Mouse (Mus musculus) v-Abl transformed pro-B cells (cell line): ENCODE measurements around the gene Krr1.
"Not testable (repeated sequence)": the region's sequence is repeated elsewhere in the genome, so short reads cannot be mapped to it uniquely, and the experiment has no call there.

Experiments
- in situ Hi-C, 2 experiments: fragments of 400-800 bp; cut with MboI; formaldehyde crosslinking; loops; one replicate each; pipeline ENCODE4 v1.15.1; 2025; ENCODE audit not compliant: unreplicated experiment in 2 of 2

Krr1 gene

DNA sequence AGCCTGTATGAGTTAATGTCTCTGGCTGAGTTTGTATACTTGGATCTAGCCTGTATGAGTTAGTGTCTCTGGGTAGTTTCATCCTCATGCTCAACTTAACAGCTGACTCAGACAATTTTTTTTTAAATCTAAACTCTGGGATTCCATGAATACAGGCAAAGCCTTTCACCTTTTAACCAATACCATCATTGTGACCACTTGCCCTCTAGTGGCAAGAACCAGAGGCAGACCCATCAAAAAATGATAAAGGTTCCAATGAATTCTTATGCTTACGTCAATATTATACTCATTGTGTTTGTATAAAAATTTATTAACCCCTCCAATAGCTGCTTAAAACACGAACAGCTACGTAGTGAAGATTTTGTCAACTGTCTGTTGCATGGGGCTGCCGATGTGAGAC lies 6.1 kb upstream of the Krr1 start:
- in situ Hi-C loops: loop anchor here (10.0 to 25.0 kb wide), 6 partner anchors 654 to 1179 kb away; no protein-coding TSS in a partner anchor

DNA sequence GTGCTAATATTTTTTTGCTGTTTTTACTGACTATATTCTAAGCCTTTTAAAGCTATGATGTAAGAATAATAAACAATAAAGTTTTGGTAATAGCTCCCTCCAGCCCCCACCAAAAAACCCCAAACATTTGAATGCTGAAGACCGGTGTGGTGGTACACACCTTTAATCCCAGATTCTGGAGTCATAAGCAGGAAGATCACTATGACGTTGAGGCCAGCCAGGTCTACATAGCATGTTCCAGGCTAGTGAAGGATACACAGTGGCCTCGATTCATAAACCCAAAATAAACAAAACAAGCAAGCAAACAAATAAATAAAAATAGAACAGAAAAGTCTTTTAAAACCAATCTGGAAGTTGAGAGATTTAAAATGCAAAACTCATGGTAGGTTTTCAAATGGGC lies 535 bp upstream of the Krr1 start:
- in situ Hi-C loops: loop anchor here (25.0 kb wide), 3 partner anchors 660 to 1185 kb away; no protein-coding TSS in a partner anchor

DNA sequence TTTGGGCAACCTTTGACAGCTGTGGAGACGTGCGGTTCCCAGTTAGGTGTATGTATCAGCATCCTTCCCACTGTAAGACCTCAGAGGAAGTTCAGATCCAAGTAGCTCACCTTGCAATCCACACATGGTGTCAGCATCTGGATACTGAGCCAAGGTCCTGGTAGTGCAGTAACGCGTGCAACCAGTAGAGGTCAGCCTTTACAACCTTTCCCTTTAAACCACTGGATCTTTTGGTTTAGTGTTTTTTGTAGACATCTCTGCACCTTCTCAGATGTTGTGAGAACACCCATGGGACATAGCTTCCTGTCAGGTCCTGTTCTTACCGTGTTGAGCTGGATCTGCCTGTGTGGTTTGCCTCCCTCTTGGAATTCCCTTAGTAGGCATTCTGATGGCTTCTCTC lies 5.1 kb downstream of the Krr1 start:
- in situ Hi-C loops: loop anchor here (5.0 kb wide), 3 partner anchors 125 to 820 kb away; no protein-coding TSS in a partner anchor

DNA sequence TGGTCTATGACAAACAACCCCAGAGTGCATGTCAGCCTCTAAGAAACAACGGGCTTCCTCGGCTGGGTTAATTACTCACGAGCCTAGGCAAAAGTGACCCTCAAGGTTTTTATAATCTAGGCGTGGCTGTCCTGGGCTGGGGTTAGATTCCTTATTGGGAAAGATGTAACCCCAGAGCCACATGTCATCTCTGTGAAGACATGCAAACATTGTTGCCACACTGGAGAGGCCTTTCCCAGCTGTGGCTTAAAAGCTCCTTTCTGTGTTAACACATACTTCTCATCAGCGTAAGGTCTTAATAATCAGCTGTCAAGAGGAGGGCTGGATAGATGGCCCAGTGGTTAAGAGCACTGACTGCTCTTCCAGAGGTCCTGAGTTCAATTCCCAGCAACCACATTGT lies 10.6 kb downstream of the Krr1 start:
- in situ Hi-C loops: loop anchor here in 1 of 2 experiments (10.0 kb wide), 1 partner anchor 822 kb away; no protein-coding TSS in a partner anchor

DNA sequence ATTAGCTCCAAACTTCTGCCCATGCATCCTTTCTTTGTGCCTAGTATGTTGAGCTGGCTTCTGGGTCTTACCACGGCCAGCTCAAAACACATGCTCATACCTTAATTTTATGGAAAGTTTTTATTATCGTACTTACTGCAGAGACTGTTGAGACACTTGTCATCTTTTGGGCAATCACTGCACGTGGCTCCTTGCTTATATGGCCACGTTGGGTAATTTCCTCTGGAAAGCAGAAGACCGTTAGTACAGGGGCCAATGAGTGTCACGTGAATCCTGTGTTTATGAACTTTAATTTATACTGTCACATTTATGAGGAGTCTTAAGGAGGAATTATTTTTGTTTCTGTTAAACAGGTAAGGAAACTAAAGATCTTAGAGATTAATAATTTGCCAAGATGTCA lies 14.0 kb downstream of the Krr1 start:
- in situ Hi-C loops: loop anchor here in 1 of 2 experiments (10.0 kb wide), 1 partner anchor 818 kb away; no protein-coding TSS in a partner anchor

DNA sequence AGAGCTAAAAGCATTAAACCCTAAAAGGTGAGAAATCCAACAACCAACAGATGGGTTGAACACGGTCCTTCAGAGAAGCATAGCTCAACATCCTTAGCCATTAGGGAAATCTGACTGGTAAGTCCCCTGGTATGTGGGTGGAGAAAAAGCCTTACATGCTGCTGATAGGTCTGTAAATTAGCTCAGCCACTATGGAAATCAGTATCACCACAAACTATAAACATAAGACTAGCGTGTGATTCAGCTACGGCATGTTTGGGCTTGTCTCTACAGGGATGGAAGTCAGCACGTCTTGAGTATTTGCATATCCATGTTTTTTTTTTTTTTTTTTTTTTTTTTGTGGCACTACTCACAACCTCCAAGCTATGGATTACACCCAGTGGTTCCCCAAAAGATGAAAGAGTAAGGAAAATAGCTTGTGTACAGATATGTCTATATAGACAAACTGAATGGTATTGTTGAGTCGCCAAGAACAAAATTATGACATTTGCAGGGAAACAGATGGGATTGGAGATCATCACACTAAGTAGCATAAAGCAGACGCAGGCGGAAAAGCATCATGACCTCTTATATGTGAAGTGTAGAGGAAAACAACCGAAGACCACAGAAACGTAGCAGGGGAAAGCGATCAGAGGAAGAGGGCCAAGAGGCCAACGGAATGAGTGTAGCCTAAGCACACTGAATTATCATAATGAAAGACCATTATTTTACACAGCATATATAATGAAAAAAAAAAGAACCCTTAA lies 23.5 kb downstream of the Krr1 start:
- in situ Hi-C loops: no loop called here

DNA sequence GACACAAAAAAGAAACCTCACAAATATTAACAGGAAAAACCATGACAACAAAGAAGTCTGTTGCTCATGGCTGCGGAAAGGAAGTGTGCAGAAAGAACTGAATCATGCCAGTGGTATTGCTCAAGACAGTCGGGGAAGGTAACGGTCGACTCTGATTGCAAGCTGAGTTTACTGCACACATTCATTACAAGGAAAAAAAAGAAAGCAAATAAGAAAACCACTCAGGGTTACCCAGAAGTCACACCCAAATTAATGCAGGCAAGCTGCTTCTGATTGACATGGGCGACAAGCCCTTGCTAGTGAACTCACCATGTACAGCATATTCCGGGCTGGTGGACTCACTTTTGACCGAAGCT lies 24.1 kb downstream of the Krr1 start:
- in situ Hi-C loops: no loop called here

DNA sequence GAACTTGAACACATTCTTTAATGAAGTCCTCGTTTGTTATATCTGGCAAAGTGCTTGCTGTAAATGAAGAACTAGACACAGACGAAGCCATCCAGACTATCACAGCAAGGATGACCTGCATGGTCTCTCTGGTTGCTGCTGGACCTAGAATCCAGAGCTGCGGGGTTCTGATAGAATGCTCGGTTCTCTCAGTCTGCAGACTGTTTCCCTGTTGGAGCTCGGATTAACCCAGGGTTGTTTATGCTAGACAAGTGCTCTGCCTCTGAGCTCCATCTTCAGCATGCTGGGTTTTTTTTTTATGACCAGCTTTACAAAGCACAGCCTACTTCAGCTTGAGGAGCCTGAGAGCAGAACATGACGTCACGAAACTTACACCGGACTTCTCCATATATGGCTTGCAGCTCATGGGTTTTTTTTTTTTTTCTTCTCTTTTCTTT lies 24.5 kb downstream of the Krr1 start:
- in situ Hi-C loops: no loop called here

DNA sequence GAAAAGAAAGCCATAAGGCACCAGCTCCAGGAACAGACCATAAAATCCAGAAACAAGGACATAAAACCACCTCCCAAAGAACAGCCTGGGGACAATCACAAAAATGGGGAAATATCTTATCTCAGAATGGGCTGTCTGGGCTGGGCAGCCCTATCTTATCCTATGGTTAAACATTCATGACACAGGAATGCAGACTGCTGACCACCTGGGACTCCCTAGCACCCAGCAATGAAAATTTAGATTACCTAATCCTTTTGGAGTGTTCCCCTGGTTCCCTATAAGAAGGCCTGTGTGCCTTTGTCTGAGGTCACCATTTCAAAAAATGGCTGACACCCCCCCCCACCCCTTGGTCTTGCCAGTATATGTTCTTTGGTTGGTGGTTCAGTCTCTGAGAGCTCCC lies 25.2 kb downstream of the Krr1 start:
- in situ Hi-C loops: no loop called here

DNA sequence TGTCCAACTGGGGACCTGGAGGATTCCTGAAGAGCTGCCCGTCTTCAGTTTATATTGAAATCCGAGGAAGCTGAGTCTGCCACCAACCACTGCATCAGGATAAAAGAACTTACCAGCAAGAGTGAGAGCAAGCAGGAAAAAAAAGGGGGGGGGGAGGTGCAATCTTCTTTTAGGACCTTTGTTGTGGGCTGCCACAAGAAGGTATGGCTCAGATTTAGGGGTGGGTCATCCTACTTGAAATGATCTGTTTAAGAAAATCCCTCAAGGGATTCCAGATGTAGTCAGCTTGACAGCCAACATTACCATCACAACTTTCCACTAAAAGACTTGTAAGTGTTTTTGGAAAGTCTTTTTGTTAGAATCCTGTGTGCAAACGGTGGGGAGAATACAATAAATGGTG lies 27.3 kb downstream of the Krr1 start:
- in situ Hi-C loops: no loop called here

DNA sequence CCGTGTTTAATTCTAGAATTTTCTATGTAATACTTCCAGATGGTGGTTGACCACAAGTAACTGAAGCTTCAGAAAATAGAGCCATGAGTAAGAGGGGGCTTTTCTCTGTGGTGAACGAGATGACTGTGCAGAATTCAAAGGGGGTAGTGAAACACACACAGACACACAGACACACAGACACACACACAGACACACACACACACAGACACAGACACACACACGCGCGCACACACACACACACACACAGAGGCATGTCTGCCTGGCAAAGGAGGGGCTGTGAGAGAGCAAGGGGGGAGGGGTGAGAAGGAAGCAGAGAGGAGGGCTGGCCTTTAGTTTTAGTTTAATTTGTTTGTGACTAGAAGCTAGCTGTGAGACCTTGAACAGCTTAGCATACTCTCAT lies 28.1 kb downstream of the Krr1 start:
- in situ Hi-C loops: no loop called here

DNA sequence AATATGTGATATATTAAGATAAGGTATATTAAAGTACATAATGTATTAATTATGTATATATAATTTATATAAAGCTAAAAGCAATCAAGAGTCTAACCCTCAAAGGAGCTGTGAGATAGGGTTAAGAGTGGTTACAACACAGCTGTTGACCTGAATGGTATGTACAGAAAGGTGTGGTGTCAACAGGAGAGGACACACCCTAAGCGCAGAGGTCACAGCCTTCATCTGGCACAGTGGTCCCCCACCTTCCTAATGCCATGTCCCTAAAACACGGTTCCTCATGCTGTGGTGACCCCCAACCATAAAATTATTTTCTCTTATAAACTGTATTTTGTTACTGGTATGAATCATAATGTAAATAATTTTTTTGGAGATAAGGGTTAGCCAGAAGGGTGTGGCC lies 28.9 kb downstream of the Krr1 start:
- in situ Hi-C loops: no loop called here

DNA sequence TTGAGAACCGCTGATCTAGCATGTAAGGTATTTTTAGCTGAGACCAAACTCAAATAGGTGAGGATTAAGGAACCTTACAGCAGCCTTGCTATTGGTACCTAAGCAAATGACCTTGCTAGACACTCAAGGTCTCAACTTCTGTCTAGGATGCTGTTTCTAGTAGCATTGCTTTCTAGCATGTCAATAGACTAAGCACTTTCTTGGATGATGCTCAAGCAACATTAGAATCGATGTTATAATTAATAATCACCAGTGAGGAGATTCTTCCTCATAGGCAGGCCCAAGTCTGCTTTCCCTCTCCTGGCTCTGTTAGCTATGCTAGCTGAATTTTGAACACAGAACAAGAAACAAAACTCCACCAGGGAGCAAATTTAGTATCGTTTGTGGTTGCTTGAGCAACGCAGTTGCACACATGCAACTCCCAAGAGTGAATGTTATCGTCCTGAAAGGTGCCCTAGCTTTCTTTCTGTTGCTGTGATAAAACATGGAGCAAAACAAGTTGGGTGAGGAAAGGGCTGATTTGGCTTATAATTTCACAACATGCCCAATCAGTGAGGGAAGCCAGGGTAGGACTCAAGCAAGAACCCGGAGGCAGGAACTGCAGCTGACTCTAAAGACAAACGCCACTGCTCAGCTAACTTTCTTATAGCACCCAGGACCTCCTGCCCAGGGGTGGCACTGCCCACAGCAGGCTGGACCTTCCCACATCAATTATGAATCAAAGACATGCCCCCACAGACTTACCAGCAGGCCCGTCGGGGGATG lies 29.5 kb downstream of the Krr1 start:
- in situ Hi-C loops: no loop called here

DNA sequence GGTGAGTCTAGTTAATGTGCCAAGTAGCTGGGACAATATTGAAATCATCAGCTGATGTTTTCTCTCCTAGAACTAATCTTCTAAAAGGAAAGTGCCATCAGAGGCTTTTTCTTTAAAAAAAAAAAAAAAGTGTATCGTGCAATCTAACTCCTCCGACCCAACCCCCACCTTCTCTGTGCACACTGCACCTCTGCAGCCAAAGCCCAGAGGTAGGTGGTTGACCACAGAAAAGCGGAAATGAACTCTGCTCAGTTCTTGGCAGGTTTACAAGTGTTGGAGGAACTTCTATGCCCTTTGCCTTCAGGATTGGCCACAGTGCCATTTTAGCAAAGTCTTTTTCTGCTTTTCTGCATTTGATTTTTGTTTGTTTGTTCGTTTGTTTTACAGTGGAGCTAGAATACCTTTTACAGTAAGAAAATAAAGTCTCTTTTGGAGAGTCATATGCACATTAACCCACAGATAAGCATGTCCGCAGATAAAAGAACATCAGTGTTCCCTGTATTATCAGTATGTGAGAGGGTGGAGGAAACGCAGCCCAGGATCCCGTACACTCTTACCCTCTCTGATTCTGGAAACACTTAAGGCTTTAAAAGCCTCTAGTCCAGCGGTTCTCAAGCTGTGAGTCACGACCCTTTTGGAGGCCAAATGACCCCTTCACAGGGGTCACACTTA lies 30.2 kb downstream of the Krr1 start, which contains the start of gene Glipr1:
Gene Glipr1, minus strand, starts transcription at position 88 of the 672 bp plus-strand sequence.
- in situ Hi-C loops: no loop called here

DNA sequence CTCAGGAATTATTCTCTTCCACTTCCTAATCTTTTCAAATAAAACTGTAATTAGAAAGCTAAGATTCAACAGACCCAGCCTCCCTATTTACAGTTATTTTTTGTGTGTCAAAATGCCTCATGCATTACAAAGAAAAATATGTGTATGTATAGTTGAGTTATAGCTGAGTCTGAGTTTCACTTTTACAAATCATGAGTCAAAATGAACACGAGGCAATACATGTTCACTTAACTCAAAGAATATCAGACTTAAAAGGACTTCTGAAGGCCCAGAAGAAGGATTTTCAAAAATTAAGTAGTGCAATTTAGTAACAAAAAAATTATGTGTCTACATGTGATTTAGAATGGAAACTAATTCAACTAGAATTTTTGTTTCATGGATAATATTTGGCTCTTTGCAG lies 37.0 kb downstream of the Krr1 start:
- in situ Hi-C loops: not testable (repeated sequence)

DNA sequence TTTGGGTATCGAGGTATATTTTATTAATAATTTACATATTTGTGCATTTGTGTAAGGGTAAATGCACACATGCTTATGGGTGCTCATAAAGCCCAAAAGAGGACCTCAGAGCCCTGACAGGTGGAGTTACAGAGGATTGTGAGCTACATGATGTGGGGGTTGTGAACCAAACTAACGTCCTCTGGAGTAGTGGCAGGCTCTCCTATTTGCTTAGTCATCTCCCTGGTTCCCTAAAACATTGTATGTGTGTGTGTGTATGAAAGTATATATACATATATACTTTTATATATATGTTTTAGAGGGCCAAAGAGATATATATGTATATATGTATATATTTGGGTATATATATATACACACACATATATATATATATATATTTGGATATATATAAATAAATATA lies 51.1 kb downstream of the Krr1 start:
- in situ Hi-C loops: no loop called here

DNA sequence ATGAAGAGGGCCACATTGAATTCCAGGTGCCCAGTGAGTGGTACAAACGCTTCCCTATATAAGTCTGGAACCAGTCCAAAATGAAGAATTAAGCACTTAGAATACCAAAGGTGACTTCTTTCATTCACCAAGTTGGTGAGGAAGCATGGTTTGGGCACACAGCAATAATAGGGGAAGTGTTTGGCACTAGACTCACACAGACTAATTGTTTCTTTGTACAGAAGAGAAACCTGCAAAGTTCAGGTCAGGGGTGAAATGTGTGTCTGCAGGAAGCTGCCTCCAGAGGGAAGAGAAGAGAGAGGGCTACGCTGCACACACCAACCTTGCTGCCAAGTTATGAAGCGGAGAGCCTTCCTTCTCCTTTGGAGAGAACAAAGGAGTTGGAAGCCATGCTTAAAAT lies 56.2 kb downstream of the Krr1 start:
- in situ Hi-C loops: not testable (repeated sequence)
